Mouse (Mus musculus): ENCODE measurements around the gene Psg16. TPM values are rescaled to one million over a fixed set of nuclear protein-coding genes. Genes with fewer than 3 reads are reported as not detected.
A peak's percentile ranks its signal among the peaks of the same experiment; 100 is the strongest.

Psg16 gene
- total and polyA plus RNA-seq, 2 experiments from 2014 or later: 4.4 to 6.6 TPM

DNA sequence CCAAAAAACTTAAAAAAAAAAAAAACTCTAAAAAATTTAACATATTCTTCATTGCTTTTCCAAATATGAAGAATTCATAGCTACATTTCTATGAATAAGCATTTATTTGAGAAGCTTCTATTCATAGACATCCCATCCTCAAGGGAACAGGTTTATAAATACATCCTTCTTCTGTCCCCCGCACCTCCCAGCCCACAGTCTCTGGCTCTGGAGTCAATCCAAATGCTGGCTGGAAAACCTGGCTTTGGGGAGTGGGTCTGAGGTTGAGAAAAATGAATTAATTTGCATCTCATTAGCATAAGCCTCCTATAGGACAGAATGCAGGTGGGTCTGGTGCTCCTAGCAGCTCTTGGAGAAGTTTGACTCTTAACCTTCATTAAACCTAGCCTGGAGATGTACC lies 28.1 kb upstream of the Psg16 start:
- no peaks in the 10 kb centered on the region; the same call in 1 of the 2 replicates for H3K36me3 ChIP-seq (ENCODE audit: insufficient read depth, low read length)
- H3K4me3 ChIP-seq (ENCODE audit: low read length): no peak overlapping the region
- H3K27me3 ChIP-seq (ENCODE audit: insufficient read depth, low read length): no peaks in the 10 kb centered on the region
- DNase-seq (ENCODE audit: low spot score) (peak; percentile 49), ATAC-seq (no peak)
- no peak for TF ChIP-seq CTCF (IDR thresholded peaks at IDR 0.05; ENCODE audit: low read depth)
- H3K9me3 ChIP-seq (ENCODE audit: low read length): no peaks in the 10 kb centered on the region
- WGBS: 39% methylated on average over 1 of the region's 1 CpGs
- no peaks in the 10 kb centered on the region for H3K4me1 ChIP-seq (ENCODE audit: insufficient read depth, low read length)
- H3K27ac ChIP-seq: no peak overlapping the region
- no peak overlapping the region for H3K9ac ChIP-seq (replicated peaks; ENCODE audit: low read length)
- H3K4me2 ChIP-seq (ENCODE audit: low read depth, low read length): no peak overlapping the region

DNA sequence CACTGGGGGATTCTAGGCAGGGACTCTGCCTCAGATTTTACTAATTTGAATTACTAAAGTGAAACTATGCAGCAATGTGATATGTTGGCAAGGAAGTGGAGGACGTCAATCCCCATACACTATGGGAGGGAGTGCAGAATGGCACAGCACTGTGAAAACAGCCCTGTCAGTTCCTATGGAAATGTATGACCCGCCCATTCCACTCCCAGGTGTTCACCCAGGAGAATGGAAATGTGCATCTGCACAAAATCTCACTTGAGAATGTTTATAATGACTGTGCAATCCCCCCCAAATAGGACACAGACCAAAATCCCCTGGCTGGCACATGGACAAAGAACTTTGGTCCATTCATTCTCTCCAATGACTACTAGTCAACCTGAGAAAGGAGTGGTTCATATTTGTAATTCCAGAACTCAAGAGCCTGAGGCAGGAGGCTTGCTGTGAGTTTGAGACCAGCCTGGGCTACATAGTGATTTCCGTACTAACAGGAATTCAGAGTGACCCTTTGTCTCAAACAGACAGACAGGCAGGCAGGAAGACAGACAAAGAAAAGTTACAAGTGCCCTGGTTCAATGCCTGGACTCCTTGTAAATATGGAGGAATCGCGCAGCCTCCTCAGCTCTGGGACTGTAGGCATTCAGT lies 26.7 kb upstream of the Psg16 start:
- H3K4me2 ChIP-seq (ENCODE audit: low read depth, low read length): no peak overlapping the region
- no peak overlapping the region for H3K27ac ChIP-seq
- no peak overlapping the region for H3K4me3 ChIP-seq (ENCODE audit: low read length)
- H3K36me3 ChIP-seq (ENCODE audit: insufficient read depth, low read length): no peaks in the 10 kb centered on the region; the same call in 1 of the 2 replicates
- no peak overlapping the region for H3K9ac ChIP-seq (replicated peaks; ENCODE audit: low read length)
- no peaks in the 10 kb centered on the region for H3K4me1 ChIP-seq (ENCODE audit: insufficient read depth, low read length)
- no peaks in the 10 kb centered on the region for H3K9me3 ChIP-seq (ENCODE audit: low read length)
- H3K27me3 ChIP-seq (ENCODE audit: insufficient read depth, low read length): no peaks in the 10 kb centered on the region
- no peak for TF ChIP-seq CTCF (IDR thresholded peaks at IDR 0.05; ENCODE audit: low read depth)
- ATAC-seq (no peak), DNase-seq (ENCODE audit: low spot score) (no peak)
- 80% methylated on average over 5 of the region's 5 CpGs for WGBS

DNA sequence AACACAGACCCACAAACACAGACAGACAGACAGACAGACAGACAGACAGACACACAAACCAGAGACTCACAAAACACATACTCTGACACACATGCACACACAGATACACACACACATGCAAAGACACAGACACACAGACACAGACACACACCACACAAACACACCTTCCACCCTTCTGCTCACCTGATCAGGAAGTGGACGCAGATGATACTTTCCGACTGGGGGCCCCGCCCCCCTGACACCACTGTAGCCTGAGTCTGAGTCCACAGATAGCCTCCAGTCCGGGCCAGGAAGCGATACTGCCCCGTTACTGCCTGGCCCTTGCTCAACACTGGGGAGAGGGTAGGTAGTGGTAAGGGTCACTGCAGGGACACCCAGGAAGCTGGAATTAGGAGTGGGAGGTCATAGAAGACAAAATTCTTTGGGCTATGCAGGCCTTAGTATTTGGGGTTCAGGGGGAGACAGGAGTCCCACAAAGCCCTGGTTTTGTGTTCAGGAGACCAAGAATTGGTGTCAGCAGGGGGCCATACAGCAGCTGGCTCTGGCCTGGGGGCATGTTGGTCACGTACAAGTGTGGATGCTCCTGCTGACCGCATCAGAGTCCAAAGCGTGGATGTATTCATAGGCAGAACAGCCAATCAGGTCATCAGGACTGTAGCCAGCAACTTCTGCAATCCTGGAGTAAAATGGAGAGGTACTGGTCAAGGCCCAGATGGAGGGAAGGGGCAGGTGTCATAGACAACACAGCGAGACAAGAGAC lies 25.2 kb upstream of the Psg16 start:
- no peaks in the 10 kb centered on the region for H3K9me3 ChIP-seq (ENCODE audit: low read length)
- DNase-seq (ENCODE audit: low spot score) (no peak), ATAC-seq (no peak)
- TF ChIP-seq CTCF (IDR thresholded peaks at IDR 0.05; ENCODE audit: low read depth): no peak
- no peak overlapping the region for H3K4me2 ChIP-seq (ENCODE audit: low read depth, low read length)
- H3K27ac ChIP-seq: no peak overlapping the region
- no peaks in the 10 kb centered on the region; the same call in 1 of the 2 replicates for H3K36me3 ChIP-seq (ENCODE audit: insufficient read depth, low read length)
- no peak overlapping the region for H3K9ac ChIP-seq (replicated peaks; ENCODE audit: low read length)
- 86% methylated on average over 10 of the region's 10 CpGs for whole genome bisulfite sequencing
- no peaks in the 10 kb centered on the region for H3K27me3 ChIP-seq (ENCODE audit: insufficient read depth, low read length)
- no peak overlapping the region for H3K4me3 ChIP-seq (ENCODE audit: low read length)
- no peaks in the 10 kb centered on the region for H3K4me1 ChIP-seq (ENCODE audit: insufficient read depth, low read length)

DNA sequence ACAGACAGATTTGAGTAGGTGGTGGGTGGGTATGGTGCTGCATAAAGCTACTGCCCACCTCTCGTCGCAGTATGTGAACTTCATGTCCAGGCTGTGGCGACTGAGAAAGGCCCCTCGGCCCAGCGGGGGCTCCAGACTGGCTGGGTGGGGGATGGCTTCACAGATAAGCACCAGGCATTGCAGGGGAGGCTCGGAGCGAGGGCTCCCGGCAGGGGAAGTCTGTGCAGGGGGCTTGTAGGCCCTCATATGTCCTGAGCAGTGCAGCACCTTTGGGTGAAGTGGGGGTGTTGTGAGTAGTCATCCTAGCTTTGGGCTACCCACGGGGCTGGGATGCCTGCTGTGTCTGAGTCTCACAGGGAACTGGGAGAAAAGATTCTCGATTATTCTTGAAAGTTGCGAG lies 23.3 kb upstream of the Psg16 start:
- H3K27ac ChIP-seq: no peak overlapping the region
- H3K4me1 ChIP-seq (ENCODE audit: insufficient read depth, low read length): no peaks in the 10 kb centered on the region
- WGBS: 67% methylated on average over 11 of the region's 11 CpGs
- no peak overlapping the region for H3K9ac ChIP-seq (replicated peaks; ENCODE audit: low read length)
- H3K4me2 ChIP-seq (ENCODE audit: low read depth, low read length): no peak overlapping the region
- ATAC-seq (peak; percentile 20; the same call in 1 of the 2 replicates), DNase-seq (ENCODE audit: low spot score) (no peak)
- no peaks in the 10 kb centered on the region for H3K9me3 ChIP-seq (ENCODE audit: low read length)
- no peaks in the 10 kb centered on the region for H3K27me3 ChIP-seq (ENCODE audit: insufficient read depth, low read length)
- no peaks in the 10 kb centered on the region; the same call in 1 of the 2 replicates for H3K36me3 ChIP-seq (ENCODE audit: insufficient read depth, low read length)
- no peak overlapping the region for H3K4me3 ChIP-seq (ENCODE audit: low read length)
- no peak for TF ChIP-seq CTCF (IDR thresholded peaks at IDR 0.05; ENCODE audit: low read depth)

DNA sequence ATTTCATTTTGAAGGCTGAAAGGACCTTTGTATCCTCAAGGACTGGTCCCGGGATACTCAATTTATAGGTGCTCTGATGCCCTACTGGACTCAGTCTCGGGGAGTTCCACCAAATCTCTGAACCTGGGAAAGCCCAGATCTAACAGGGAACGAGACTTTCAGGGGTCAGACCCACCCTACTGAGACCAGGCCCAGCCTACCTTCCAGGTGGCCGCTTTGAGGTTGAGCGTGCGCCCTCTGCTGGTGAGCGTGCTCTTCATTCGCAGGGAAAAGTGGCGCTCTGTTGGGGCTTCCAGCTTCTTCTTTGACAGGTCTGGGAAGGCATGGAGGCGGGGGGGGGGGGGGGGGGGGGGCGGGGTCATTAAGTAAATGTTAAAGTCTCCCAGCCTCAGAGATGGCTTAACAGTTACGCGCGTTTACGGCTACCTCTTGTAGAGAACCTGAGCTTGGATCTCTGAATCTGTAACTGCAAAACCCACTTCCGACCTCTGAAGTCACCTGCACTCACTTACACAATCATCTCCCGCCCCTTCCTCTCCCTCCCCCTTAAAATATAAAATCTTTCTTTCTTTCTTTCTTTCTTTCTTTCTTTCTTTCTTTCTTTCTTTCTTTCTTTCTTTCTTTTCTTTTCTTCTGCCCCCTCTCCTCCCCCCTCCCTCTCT lies 22.8 kb upstream of the Psg16 start:
- H3K4me1 ChIP-seq (ENCODE audit: insufficient read depth, low read length): peaks cover 1% of the 10 kb centered on the region; the same call in 1 of the 2 replicates
- H3K27ac ChIP-seq: no peak overlapping the region
- no peak overlapping the region for H3K9ac ChIP-seq (replicated peaks; ENCODE audit: low read length)
- H3K36me3 ChIP-seq (ENCODE audit: insufficient read depth, low read length): no peaks in the 10 kb centered on the region; the same call in 1 of the 2 replicates
- DNase-seq (ENCODE audit: low spot score): peak; percentile 78
- no peak overlapping the region for H3K4me2 ChIP-seq (ENCODE audit: low read depth, low read length)
- peak; percentile 78 for TF ChIP-seq CTCF (IDR thresholded peaks at IDR 0.05; ENCODE audit: low read depth)
- peak; percentile 55; the same call in 1 of the 2 replicates for ATAC-seq
- no peaks in the 10 kb centered on the region for H3K27me3 ChIP-seq (ENCODE audit: insufficient read depth, low read length)
- no peak overlapping the region for H3K4me3 ChIP-seq (ENCODE audit: low read length)
- 11% methylated on average over 15 of the region's 17 CpGs for WGBS
- H3K9me3 ChIP-seq (ENCODE audit: low read length): no peaks in the 10 kb centered on the region

DNA sequence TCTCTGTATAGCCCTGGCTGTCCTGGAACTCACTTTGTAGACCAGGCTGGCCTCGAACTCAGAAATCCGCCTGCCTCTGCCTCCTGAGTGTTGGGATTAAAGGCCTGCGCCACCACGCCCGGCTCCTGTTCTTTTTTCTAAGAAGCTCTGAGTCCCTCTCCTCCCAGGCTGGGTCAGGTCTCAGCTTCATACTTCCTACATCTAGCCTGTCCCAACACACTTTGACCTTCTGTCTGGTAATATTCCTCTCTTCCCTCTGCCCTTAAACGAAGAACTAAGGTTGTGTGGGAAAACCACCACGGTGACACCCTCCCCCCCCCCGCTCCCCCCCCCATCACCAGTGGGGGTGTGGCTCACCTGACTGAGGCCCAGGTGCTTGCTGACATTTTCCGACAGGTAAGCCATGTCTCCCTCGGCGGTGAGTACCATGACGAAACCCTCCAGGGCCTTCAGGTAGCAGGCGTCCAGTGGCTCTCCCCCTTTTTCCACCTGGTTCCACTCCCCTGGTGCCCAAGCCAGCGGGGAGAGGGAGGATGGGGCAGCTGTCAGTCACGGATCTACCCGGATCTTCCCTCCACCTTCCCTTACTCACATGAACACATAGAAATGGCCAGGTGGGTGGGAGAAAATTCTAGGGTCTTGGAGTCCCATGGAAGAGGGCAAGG lies 19.4 kb upstream of the Psg16 start:
- Histone ChIP-seq H3K9me3 (ENCODE audit: low read length) (no peaks in the 10 kb centered on the region), H3K4me3 (ENCODE audit: low read length) (no peak overlapping the region), H3K4me1 (ENCODE audit: insufficient read depth, low read length) (peaks cover 13% of the 10 kb centered on the region), H3K27me3 (ENCODE audit: insufficient read depth, low read length) (no peaks in the 10 kb centered on the region), H3K27ac (no peak overlapping the region), H3K4me2 (ENCODE audit: low read depth, low read length) (no peak overlapping the region), H3K36me3 (ENCODE audit: insufficient read depth, low read length) (no peaks in the 10 kb centered on the region), H3K9ac (replicated peaks; ENCODE audit: low read length) (no peak overlapping the region)
- ATAC-seq (no peak), DNase-seq (ENCODE audit: low spot score) (no peak)
- TF ChIP-seq CTCF (IDR thresholded peaks at IDR 0.05; ENCODE audit: low read depth): no peak
- 92% methylated on average over 14 of the region's 16 CpGs for WGBS

Data from hindbrain, postnatal 0 days (tissue).